Mouse (Mus musculus): ENCODE results near the gene Ciz1. TPM values are rescaled to one million over a fixed set of nuclear protein-coding genes. Genes with fewer than 3 reads are reported as not detected.

Gene Ciz1
- polyA plus RNA-seq, 1 experiment from 2014 or later: 55.4 TPM

GRCm38 (mm10) chr2:32340836-32341633 is 11.1 kb upstream of the Ciz1 start:
- Histone ChIP-seq H3K9ac (replicated peaks) (no peak overlapping the region), H3K4me1 (replicated peaks) (no peaks in the 10 kb centered on the region), H3K27me3 (no peaks in the 10 kb centered on the region), H3K27ac (no peak overlapping the region), H3K4me3 (replicated peaks) (no peak overlapping the region), H3K9me3 (no peaks in the 10 kb centered on the region), H3K4me2 (no peak overlapping the region), H3K36me3 (peaks cover 75% of the 10 kb centered on the region)
- 78% methylated on average over 13 of the region's 13 CpGs for WGBS
- ATAC-seq (ENCODE audit: insufficient number of reproducible peaks, insufficient read depth, low FRiP score, low TSS enrichment, low read depth): no peak

DNA sequence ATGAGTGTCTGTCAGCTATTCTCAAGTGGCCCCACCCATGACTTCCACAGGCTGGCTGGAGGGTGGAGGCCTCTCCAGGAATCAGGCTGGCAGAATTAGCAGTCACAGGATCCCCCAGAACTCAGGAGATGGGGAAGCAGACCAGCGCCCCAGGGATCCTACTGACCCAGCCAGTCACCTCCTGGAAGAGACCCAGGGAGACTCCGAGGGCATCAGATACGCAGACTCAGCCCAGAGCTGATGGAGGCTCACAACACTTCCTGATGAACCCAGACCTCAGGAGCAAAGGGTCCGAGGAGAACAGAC is 10.5 kb upstream of the Ciz1 start:
- Histone ChIP-seq H3K36me3 (peaks cover 73% of the 10 kb centered on the region), H3K4me2 (no peak overlapping the region), H3K4me3 (replicated peaks) (no peak overlapping the region), H3K9ac (replicated peaks) (no peak overlapping the region), H3K9me3 (no peaks in the 10 kb centered on the region), H3K27me3 (no peaks in the 10 kb centered on the region), H3K27ac (no peak overlapping the region), H3K4me1 (replicated peaks) (no peaks in the 10 kb centered on the region)
- WGBS: 93% methylated on average over 4 of the region's 4 CpGs
- ATAC-seq (ENCODE audit: insufficient number of reproducible peaks, insufficient read depth, low FRiP score, low TSS enrichment, low read depth): no peak

GRCm38 (mm10) chr2:32342039-32342438 is 10.1 kb upstream of the Ciz1 start:
- 91% methylated on average over 4 of the region's 4 CpGs for WGBS
- no peaks in the 10 kb centered on the region for H3K9me3 ChIP-seq
- no peak overlapping the region for H3K27ac ChIP-seq

DNA sequence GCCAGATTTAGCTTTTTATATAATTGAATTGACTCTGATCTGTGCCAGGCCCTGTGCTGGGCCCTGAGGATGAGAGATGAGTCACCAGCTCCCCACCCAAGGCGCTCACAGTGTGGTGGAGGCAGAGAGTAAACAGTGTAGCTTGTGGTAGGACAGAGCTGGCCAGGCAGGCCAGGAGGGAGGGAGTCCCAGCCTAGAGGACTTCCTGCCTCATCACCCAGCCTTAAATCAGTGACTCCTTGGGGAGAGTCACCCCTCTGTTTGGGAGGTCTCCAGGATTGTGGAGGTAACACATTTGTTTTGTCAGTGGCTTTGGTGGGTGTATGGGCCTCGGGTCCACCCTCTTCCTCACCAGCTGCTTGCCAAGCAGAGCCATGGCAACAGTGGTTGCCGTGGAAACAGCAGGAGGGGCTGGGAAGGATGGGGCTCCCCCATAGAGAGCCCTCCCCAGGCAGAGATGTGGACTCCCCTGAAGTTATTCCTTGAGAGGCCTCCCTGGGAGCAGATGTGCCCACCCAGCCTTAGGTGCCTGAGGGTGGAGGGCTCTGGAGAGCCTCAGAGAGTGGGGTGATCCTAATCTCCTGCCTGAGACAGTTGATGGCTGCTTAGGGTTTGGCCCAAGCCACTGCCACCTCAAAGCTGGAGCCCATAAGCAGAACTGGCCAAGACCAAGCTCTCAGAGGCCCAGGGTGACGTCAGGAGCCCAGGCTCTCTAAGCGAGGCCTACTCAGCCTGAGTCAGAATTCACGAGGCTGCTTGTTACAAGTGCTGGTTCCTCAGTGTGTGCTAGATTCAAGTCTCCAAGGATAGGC is 9.4 kb upstream of the Ciz1 start:
- peaks cover 73% of the 10 kb centered on the region for H3K36me3 ChIP-seq
- H3K4me3 ChIP-seq (replicated peaks): no peak overlapping the region
- no peak overlapping the region for H3K4me2 ChIP-seq
- no peak overlapping the region for H3K27ac ChIP-seq
- ATAC-seq (ENCODE audit: insufficient number of reproducible peaks, insufficient read depth, low FRiP score, low TSS enrichment, low read depth): no peak
- WGBS: 68% methylated on average over 6 of the region's 6 CpGs
- H3K9me3 ChIP-seq: no peaks in the 10 kb centered on the region
- no peaks in the 10 kb centered on the region for H3K27me3 ChIP-seq
- H3K9ac ChIP-seq (replicated peaks): no peak overlapping the region
- no peaks in the 10 kb centered on the region for H3K4me1 ChIP-seq (replicated peaks)

More at GRCm38 (mm10) chr2:32342039-32342438, 10.1 kb upstream of the Ciz1 start:
- Histone ChIP-seq H3K9ac (replicated peaks) (no peak overlapping the region), H3K4me3 (replicated peaks) (no peak overlapping the region), H3K4me1 (replicated peaks) (no peaks in the 10 kb centered on the region), H3K27me3 (no peaks in the 10 kb centered on the region), H3K36me3 (peaks cover 73% of the 10 kb centered on the region), H3K4me2 (no peak overlapping the region)
- no peak for ATAC-seq (ENCODE audit: insufficient number of reproducible peaks, insufficient read depth, low FRiP score, low TSS enrichment, low read depth)

GRCm38 (mm10) chr2:32343351-32343671 is 8.8 kb upstream of the Ciz1 start:
- Histone ChIP-seq H3K9ac (replicated peaks) (no peak overlapping the region), H3K36me3 (peaks cover 73% of the 10 kb centered on the region), H3K4me2 (no peak overlapping the region), H3K4me1 (replicated peaks) (0 out of 2 replicates have a peak, but pooled peaks cover under 1% of the 10 kb centered on the region), H3K27ac (no peak overlapping the region), H3K4me3 (replicated peaks) (no peak overlapping the region), H3K27me3 (no peaks in the 10 kb centered on the region), H3K9me3 (no peaks in the 10 kb centered on the region)
- ATAC-seq (ENCODE audit: insufficient number of reproducible peaks, insufficient read depth, low FRiP score, low TSS enrichment, low read depth): no peak
- 92% methylated on average over 2 of the region's 2 CpGs for WGBS

GRCm38 (mm10) chr2:32344056-32344455 is 8.1 kb upstream of the Ciz1 start:
- Histone ChIP-seq H3K4me1 (replicated peaks) (peaks cover 5% of the 10 kb centered on the region), H3K9ac (replicated peaks) (no peak overlapping the region), H3K4me2 (no peak overlapping the region), H3K27ac (no peak overlapping the region), H3K4me3 (replicated peaks) (no peak overlapping the region), H3K36me3 (peaks cover 74% of the 10 kb centered on the region), H3K9me3 (no peaks in the 10 kb centered on the region), H3K27me3 (no peaks in the 10 kb centered on the region)
- WGBS: 75% methylated on average over 10 of the region's 10 CpGs
- no peak for ATAC-seq (ENCODE audit: insufficient number of reproducible peaks, insufficient read depth, low FRiP score, low TSS enrichment, low read depth)

GRCm38 (mm10) chr2:32344598-32345321 is 7.4 kb upstream of the Ciz1 start:
- WGBS: 67% methylated on average over 14 of the region's 14 CpGs
- Histone ChIP-seq H3K4me1 (replicated peaks) (peaks cover 7% of the 10 kb centered on the region), H3K27ac (peak overlapping the region; percentile 19; the same call in 1 of the 2 replicates), H3K36me3 (peaks cover 74% of the 10 kb centered on the region), H3K4me3 (replicated peaks) (no peak overlapping the region), H3K9ac (replicated peaks) (no peak overlapping the region), H3K4me2 (no peak overlapping the region), H3K27me3 (no peaks in the 10 kb centered on the region), H3K9me3 (no peaks in the 10 kb centered on the region)
- ATAC-seq (ENCODE audit: insufficient number of reproducible peaks, insufficient read depth, low FRiP score, low TSS enrichment, low read depth): no peak

- no peaks in the 10 kb centered on the region for H3K9me3 ChIP-seq
- H3K4me2 ChIP-seq: no peak overlapping the region
- ATAC-seq (ENCODE audit: insufficient number of reproducible peaks, insufficient read depth, low FRiP score, low TSS enrichment, low read depth): no peak
- H3K4me1 ChIP-seq (replicated peaks): peaks cover 30% of the 10 kb centered on the region
- H3K36me3 ChIP-seq: peaks cover 71% of the 10 kb centered on the region
- WGBS: 77% methylated on average over 6 of the region's 6 CpGs
- H3K27ac ChIP-seq: no peak overlapping the region
- H3K9ac ChIP-seq (replicated peaks): no peak overlapping the region
- H3K4me3 ChIP-seq (replicated peaks): no peak overlapping the region
- no peaks in the 10 kb centered on the region for H3K27me3 ChIP-seq
Measured at GRCm38 (mm10) chr2:32347019-32347418, 5.1 kb upstream of the Ciz1 start.

- Histone ChIP-seq H3K4me1 (replicated peaks) (peaks cover 33% of the 10 kb centered on the region), H3K9ac (replicated peaks) (no peak overlapping the region), H3K4me2 (no peak overlapping the region), H3K36me3 (peaks cover 62% of the 10 kb centered on the region), H3K27me3 (no peaks in the 10 kb centered on the region), H3K9me3 (no peaks in the 10 kb centered on the region), H3K27ac (no peak overlapping the region), H3K4me3 (replicated peaks) (no peak overlapping the region)
- no peak for ATAC-seq (ENCODE audit: insufficient number of reproducible peaks, insufficient read depth, low FRiP score, low TSS enrichment, low read depth)
- WGBS: 80% methylated on average over 11 of the region's 11 CpGs
Measured at GRCm38 (mm10) chr2:32348311-32348710, 3.8 kb upstream of the Ciz1 start.

DNA sequence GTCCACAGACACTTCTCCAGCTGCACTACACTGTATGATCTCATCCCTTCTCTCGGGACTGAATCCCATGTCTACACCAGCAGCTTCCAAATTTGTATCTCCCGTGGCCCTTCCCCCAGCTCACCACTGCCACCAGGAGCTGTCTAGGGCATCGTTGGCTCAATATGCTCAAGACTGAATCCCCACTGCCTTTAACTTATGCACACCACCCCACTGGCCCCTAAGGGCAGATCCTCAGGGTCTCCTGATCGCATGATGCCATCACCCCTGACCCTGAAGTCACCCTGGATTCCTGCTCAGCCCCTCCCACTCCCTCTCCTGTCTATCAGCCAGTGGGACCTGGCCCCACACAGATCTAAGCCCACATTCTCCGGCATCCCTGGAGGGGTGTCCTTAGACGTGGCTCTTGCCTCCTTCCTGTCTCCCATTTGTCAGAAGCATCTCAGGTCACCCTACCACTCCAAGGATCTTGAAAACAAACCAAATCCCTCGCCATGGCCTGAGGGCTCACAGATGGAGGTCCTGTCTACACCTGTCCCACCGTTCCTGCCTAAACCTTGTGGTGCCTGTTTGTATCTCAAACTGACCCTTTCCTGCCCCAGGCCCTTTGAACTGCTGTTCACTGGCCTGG is 2.4 kb upstream of the Ciz1 start:
- 65% methylated on average over 8 of the region's 8 CpGs for WGBS
- H3K27ac ChIP-seq: no peak overlapping the region
- no peak overlapping the region for H3K4me3 ChIP-seq (replicated peaks)
- H3K9me3 ChIP-seq: no peaks in the 10 kb centered on the region
- H3K36me3 ChIP-seq: peaks cover 50% of the 10 kb centered on the region
- H3K27me3 ChIP-seq: no peaks in the 10 kb centered on the region
- peaks cover 38% of the 10 kb centered on the region for H3K4me1 ChIP-seq (replicated peaks)
- no peak for ATAC-seq (ENCODE audit: insufficient number of reproducible peaks, insufficient read depth, low FRiP score, low TSS enrichment, low read depth)
- peak overlapping the region; percentile 17; the same call in 1 of the 2 replicates for H3K4me2 ChIP-seq
- no peak overlapping the region for H3K9ac ChIP-seq (replicated peaks)

Measured in limb, embryonic 12.5 days (tissue).